Mouse (Mus musculus) thymus, postnatal 36 days (tissue): ENCODE results near the gene Sgta.

Source experiments
- DNase-seq, 2 experiments: peaks; one replicate each; pipeline ENCODE4 v3.0.0; 2022; ENCODE audit warnings: mixed read lengths in 2 of 2

Gene Sgta

DNA sequence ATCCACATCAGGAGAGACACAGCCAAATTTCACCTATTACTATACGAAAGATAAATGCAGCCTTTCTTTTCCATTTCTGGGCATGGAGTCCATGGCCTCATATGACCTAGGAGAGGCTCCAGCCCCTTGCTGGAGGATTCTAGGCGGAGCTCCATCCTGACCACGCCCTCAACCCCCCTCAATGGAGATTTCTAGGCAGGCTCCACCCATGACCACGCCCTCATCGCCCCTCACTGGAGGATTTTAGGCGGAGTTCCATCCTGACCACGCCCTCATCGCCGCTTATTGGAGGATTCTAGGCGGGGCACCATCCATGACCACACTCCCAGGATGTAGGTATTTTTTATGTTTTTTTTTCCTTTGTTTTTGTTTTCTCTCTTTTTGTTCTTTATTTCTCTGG is 41.7 kb downstream of the Sgta start:
- no peak for DNase-seq

DNA sequence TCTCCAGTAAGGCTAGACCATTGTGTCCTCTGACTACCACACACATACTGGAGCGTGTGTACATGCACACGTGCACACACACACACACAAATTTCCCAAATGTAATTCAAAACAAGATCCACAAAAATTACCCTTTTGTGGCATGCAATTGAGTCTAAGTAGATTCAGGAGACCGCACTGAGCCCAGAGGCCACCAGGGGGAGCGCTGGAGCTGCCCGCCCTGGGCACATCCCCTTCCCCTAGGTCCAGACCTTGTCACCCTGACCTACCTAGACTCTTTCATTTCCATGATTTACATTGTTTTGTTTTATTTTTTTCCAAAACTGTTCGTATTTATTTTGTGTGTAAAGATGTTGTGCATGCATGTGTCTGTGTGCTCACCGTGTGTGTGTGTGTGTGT is 43.3 kb downstream of the Sgta start:
- peak; percentile 69 to 74 for DNase-seq

DNA sequence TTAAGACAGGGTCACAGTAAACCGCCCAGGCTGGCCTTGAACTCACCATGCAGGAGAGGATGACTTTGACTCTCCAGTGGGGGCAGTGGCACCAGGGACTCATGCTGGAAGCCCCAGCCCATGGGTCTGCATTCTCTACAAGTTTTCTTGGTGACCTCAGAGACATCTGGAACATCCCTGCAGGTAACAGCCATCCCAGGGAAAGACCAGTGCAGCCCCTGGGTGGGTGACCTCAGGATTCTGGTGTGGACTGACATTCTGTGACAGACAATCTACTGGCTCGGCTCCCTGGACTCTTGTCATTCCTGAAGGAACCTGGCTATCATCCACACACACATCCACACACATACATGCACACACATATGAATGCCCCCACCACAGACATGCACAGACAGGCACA is 44.3 kb downstream of the Sgta start:
- DNase-seq = no peak

DNA sequence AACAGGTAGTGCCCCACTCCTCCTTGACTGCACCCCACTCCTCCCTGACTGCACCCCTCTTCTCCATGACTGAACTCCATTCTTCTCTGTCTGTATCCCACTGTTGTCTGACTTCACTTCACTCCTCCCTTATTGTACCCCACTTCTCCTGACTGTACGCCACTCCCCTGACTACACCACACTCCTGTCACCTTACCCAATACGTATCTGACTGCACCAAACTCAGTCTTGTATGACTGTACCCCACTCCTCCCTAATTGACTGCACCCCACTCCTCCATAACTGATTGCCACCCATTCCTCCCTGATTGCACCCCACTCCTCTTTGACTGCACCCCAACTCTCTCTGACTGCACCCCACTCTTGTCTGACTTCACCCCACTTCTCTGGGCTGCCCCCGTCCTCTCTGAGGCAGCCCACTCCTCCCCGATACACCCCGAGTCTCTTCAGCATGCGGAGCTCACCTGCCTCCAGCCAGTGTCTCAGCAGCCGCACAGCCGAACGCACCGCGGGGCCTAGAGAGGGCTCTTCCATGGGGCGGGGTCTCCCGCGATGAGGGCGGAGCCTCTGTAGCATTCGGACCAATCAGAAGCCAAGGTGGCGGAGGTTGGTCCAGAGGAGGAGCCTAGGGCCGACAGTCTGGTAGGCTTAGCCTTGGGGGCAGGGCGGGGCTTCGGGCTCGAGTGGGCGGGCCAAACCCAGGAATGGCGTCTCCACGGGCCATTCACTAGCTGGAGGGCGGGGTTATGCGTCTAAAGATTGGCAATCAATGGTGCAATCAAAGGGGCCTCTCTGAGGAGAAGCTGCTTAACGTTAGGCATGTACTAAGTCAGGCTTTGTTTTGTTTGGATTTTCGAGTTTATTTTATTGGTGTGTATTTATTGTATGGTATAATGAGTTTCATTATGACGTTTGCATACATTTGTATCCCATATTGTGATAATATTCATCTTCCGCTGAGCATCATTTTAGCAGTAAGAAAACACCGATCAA is 45.3 kb downstream of the Sgta start, which contains the start of gene Gng7:
Gng7 (minus strand) TSS at position 553 of the 992 bp plus-strand sequence.
- peak; percentile 77 to 87 for DNase-seq

DNA sequence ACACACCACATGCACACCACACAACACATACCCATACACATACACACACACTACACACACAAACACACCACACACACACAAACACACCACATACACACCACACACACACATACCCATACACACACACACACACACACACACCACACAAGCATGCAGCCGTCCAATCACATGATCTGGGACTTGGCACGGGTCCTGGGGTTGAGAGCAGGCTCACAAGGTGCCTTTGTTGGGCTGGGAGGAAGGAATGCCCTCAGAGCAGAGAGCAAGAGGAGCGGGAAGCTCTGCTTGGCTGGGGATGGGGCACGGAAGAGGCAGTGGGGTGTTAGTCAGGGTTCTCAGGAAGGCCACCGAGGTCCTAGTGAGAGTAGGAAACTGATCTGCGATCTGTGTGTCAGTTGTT is 49.1 kb downstream of the Sgta start:
- no peak for DNase-seq

DNA sequence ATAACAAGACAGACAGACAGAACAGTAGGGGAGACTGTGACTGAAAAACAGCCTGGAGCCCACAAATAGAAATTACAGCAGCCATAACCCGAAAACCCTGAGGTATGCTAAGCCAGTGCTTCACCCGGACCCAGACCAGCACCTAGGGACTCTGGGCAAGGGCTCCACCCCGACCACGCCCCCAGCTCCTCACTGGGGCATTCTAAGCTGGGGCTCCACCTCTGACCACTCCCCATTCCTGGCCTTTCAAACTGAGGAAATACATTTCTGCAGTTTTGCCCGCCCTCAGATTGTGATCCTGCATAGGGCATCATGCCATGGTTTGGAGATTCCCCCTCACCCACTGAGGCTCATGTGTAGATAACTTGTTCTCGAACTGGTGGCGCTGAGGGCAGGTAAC is 52.7 kb downstream of the Sgta start:
- no peak for DNase-seq

DNA sequence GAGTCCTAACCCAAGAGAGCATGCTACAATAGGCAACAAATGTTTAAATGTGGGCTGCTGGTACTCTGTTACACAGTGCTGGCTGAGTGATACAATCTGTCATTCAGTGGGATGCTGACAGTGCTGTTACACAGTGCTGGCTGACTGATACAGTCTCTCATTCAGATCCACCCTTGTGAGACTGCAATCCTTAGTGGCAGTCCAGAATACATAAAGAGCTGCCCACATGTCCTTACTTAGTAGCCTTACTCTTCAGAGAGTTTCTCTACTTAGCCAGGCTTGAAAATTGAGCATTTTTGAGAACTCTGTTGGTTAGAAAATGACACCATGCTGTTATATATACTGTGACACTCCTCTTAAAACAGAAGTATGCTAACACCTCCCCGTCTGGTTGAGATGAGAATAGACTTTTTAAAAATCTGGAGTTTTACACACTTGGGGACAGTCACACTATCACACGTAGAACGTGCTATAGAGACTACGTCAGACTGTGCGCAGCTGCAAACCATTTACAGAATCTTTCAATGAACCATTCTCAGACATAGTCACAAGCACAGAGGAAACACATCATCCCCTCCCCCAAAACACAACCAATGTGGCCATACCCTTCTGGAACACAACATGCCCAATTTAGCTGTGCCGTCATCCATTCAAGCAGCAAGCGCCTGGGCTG is 53.8 kb downstream of the Sgta start:
- no peak for DNase-seq

DNA sequence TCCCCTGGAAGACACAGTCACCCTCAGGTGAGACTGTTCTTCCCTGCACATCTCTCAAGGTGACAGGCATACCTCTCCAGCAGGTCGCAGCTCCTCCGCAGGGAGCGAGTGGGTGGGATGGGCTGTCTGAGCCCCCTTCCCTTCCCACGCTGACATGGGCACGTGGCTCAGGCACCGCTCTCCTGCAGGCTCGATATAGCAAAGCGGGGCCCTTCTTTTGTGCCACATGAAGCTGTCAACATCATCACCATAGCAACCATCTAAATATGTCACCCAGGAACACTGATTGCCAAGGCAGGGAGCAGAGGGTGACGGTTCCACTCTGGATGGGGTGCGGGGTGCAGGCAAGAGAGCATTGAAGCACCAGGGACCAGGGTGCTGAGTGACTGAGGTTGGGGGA is 58.8 kb downstream of the Sgta start:
- no peak for DNase-seq

DNA sequence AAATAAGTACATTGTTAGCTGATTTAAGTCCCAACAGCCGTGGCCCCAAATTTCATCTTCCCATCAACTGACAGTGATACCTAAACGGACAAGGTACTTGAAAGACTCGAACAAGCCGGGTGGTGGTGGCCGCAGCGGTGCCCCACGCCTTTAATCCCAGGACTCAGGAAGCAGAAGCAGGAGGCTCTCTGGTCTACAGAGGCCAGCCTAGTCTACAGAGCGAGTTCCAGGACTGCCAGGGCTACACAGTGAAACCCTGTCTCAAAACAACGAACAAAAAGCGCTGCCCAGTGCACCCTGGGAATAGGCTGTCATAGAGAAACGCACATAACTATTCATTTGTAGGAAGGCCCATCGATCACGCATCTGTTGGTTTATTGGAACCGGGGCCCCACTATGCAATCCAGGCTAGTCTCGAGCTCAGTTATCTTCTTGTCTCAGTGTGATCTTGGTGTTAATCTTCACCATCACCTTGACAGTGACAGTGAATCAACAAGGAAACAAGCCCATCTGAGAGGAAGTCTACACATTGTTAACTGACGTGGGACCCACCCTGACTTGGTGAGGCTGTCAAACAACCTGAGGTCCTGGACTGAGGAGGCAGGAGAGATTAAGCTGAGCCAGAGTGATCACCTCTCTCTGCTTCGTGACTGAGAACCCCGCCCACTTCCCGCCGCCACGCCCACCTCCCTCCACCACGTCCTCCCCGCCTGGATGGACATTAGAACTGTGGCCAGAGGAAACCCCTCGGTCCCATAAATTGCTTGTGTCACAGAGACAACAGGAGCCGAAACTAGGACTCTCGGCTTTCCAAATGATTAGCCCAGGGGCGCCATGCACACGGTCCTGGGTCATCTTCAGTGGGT is 59.6 kb downstream of the Sgta start:
- DNase-seq = no peak

DNA sequence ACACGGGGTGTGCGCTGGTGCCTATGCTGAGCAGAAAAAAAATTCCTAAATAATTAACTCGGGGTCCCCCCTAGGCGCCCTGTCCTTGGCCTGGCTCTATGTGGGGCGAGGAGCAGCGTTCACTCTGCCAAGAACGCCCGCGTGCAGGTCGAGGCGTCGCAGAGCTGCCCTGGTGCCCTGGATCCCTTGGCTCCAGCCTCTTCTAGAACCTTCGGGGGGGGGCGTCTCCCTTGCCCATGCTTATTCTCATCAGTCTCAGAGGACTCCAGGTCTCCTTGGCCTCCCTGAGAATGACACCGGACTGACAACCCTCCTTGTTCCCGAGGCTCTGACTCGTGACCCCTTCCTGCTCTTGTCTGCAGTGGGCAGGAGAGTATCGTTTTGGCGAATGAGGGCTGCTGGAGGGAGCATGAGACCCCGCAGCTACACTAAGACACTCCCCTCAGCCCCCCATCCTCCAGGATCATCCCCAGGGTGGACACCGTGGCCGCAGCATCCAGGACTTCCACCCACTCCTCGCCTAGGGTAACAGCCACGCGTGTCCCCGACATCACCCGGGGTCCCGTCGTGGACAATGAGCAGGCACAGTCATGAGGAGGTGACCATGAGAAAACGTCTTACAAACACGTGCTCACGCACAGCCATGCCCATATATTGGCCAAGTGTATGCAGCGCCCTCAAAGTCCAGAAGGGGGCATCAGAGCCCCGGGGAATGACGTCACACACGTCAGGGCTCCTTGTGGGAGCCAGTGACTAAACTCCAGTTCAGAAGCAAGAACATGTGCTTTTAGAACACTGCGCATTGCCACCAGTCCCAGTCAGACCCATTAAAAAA is 60.4 kb downstream of the Sgta start:
- DNase-seq = peak; percentile 83 to 86

DNA sequence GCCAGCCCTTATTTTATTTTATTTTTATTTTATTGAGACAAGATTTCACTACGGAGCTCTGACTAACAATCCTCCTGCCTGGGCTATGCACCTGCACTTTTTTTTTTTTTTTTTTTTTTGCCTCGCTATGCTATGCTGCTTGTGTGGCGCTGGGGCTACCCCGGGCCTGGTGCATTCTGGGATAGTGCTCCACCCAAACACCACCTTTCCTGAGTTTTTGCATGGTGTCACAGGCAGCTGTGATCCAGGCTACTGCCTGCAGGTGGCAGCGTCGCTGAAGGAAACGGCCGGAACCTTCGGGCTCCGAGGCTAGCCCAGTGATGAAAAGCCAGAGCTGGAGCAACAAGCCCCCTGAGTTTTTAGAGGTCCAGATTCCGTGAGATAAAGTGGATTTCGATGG is 61.2 kb downstream of the Sgta start:
- DNase-seq = peak; percentile 67 to 69

DNA sequence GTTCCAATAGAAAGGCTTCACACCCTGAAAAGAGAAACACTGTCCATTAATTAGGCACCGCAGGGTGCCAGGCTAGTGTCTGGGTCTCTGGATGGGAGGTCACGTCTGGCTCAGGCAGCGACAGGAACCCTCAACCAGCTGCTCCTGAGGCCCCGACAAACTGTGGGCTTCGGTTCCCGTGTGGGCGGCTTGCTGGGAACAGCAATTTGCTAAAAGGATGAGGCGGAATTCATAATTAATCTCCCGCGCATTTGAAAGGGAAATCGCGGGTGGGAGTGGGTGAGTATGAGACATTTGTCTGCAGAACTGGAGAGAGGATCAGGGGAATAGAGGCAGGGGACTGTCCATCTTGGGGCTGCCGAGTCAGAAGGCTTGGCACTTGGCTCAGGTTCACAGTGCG is 62.0 kb downstream of the Sgta start:
- no peak for DNase-seq

DNA sequence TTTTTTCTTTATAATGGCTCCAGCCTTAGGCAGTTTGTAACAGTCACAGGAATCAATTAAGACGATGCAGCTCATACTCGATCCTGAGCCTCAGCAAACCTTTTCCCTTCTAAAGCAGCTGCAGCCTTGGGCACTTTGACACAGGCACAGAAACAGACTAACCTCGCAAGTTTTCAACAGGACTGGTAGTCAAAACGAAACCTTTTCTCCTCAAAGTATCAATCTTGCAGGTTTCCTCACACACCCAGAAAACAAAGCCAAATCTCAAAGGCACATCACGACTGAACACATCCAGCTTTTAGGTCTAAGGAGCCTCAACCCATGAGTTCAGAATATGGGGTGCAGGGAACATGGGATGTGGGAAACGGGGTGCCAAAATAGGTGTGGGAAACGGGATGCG is 62.6 kb downstream of the Sgta start:
- no peak for DNase-seq

DNA sequence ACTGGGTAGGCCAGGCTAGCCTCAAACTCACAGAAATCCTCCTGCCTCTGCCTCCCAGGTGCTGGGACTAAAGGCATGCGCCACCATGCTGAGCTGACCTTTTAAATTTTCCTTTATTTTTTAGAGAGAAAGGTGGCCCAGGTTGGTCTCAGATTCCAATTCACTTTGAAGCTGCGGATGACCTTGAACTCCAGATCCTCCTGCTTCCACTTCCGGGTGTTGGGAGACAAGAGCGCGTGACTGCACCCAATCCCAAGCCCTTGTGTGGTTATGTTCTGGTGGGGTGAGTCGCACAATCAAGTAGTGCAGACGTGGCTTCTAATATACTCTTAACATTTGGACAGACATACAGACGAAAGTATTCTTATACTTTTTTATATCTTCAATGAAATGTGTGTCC is 63.5 kb downstream of the Sgta start:
- no peak for DNase-seq

DNA sequence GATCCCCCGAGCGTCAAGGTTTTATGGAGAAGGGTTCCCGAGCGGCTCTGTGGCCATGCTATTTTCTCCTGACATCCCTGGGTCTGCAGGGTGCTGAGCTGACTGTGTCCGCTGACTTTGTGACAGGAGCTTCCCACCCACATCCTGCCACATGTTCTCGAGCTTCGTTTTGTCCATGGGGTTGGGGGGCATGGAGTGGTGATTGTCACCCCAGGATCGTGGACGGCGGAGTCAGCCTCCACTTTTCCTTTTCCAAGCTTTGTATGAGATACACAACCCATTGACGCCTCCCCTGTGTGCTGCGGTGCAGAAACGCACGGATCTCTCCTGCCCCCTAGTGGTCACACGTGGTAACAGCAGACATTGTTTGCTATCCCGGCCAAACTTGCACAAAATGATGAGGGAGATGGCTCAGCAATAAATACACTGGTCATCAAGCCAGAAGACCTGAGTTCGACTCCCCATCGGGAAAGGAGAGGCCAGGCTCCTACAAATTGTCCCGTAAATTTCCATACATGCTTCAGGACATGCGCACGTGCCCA is 64.8 kb downstream of the Sgta start:
- peak; percentile 68 to 74 for DNase-seq

DNA sequence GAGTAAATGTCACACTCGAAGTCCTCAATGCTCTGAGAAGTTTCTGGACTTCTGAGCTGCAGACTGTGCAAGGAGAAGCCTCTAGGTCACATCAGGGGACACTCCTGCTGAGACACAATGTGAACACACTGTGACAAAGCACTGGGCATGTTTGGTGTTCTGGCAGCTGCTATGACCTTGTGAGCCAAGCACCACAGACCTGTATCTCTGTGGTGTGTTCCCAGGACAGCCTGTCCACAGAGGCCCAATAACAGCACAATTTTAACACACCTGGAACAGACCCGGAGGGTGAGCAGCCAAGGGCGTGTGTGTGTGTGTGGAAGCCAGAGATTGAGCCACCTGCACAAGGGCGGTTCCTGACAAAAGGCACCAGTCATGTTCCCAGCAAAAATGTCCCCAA is 65.4 kb downstream of the Sgta start:
- DNase-seq = no peak
